Mouse (Mus musculus): Measurements from ENCODE around the gene Tedc2. TPM values are rescaled to one million over a fixed set of nuclear protein-coding genes. Genes with fewer than 3 reads are reported as not detected.

The Tedc2 gene
- total and polyA plus RNA-seq, 2 experiments from 2014 or later, result 10.2 to 18.5 TPM

- Histone ChIP-seq H3K4me3 (ENCODE audit: low read length) (peak within 1 kb of the TSS; percentile 72), H3K9me3 (ENCODE audit: low read length) (no peaks in the 10 kb centered on the region), H3K4me1 (ENCODE audit: insufficient read depth, low read length) (peaks cover 64% of the 10 kb centered on the region), H3K36me3 (ENCODE audit: insufficient read depth, low read length) (no peaks in the 10 kb centered on the region), H3K9ac (replicated peaks; ENCODE audit: low read length) (peak within 1 kb of the TSS; percentile 79), H3K27me3 (ENCODE audit: insufficient read depth, low read length) (no peaks in the 10 kb centered on the region), H3K27ac (peak within 1 kb of the TSS; percentile 79), H3K4me2 (ENCODE audit: low read depth, low read length) (peak within 1 kb of the TSS; percentile 93)
- peak; percentile 79 for ATAC-seq
- WGBS, result under 1% methylated on average over 60 of the region's 65 CpGs
- TF ChIP-seq CTCF (IDR thresholded peaks at IDR 0.05; ENCODE audit: low read depth), result no peak
- peak; percentile 97 for DNase-seq (ENCODE audit: low spot score)
Measured at GRCm38 (mm10) chr17:24205284-24205888, 15.3 kb downstream of the Tedc2 start, which contains the start of gene Tbc1d24. Gene Tbc1d24 (minus strand): TSS chr17:24205562.

- Histone ChIP-seq H3K4me3 (ENCODE audit: low read length) (peak overlapping the region; percentile 72), H3K4me2 (ENCODE audit: low read depth, low read length) (peak overlapping the region; percentile 93), H3K36me3 (ENCODE audit: insufficient read depth, low read length) (no peaks in the 10 kb centered on the region), H3K4me1 (ENCODE audit: insufficient read depth, low read length) (peaks cover 61% of the 10 kb centered on the region), H3K27ac (peak overlapping the region; percentile 79; the same call in 1 of the 2 replicates), H3K9ac (replicated peaks; ENCODE audit: low read length) (peak overlapping the region; percentile 79), H3K27me3 (ENCODE audit: insufficient read depth, low read length) (no peaks in the 10 kb centered on the region), H3K9me3 (ENCODE audit: low read length) (no peaks in the 10 kb centered on the region)
- 4% methylated on average over 7 of the region's 7 CpGs for WGBS
- no peak for TF ChIP-seq CTCF (IDR thresholded peaks at IDR 0.05; ENCODE audit: low read depth)
- DNase-seq (ENCODE audit: low spot score), result no peak
- no peak for ATAC-seq
Measured at GRCm38 (mm10) chr17:24204846-24205245, 15.8 kb downstream of the Tedc2 start.

DNA sequence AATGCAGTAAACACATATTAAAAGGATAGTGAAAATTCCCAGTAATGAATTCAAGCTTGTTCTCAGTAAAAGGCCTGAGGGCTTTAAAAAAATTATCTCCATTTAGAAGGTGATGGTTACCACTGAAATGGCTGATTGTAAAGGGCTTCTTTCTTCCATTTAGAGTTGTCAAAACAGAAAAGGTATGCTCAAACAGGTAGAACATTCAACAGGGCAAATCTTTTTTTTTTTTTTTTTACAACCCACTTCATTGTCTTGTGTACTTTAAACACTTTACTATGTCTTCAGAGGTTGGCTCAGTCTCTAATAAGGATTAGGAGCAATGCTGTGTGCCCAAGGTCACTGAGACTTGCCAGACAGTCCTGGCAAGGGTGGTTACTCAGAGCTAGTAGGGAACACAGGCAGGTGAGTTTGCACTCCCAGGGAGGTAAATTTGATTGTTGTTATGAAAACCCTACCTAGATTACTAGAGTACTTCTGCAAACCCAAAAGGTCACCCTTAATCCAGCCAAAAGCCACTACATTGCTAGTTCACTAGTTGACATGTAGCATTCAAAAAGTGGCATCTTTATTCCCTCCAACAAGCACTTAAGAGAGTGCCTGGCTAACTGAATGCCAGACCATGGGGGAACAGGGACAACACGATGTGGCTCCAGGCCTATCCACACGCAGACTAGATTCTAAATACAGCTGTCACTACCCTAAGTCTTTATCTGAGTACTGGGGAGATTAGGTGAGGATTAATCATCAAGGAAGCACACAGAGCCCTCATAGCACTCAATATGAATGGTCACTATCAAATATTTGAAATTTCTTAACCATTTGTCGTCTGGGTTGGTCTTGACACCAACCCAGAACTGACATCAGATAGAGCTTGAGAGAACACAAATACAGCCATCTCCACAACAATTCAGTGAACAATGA lies 16.8 kb downstream of the Tedc2 start:
- WGBS, result 69% methylated on average over 3 of the region's 3 CpGs
- Histone ChIP-seq H3K9me3 (ENCODE audit: low read length) (no peaks in the 10 kb centered on the region), H3K27me3 (ENCODE audit: insufficient read depth, low read length) (no peaks in the 10 kb centered on the region), H3K4me2 (ENCODE audit: low read depth, low read length) (peak overlapping the region; percentile 93), H3K36me3 (ENCODE audit: insufficient read depth, low read length) (no peaks in the 10 kb centered on the region), H3K27ac (no peak overlapping the region), H3K4me1 (ENCODE audit: insufficient read depth, low read length) (peaks cover 54% of the 10 kb centered on the region), H3K4me3 (ENCODE audit: low read length) (peak overlapping the region; percentile 72), H3K9ac (replicated peaks; ENCODE audit: low read length) (peak overlapping the region; percentile 79)
- TF ChIP-seq CTCF (IDR thresholded peaks at IDR 0.05; ENCODE audit: low read depth), result no peak
- ATAC-seq, result no peak
- DNase-seq (ENCODE audit: low spot score), result no peak

DNA sequence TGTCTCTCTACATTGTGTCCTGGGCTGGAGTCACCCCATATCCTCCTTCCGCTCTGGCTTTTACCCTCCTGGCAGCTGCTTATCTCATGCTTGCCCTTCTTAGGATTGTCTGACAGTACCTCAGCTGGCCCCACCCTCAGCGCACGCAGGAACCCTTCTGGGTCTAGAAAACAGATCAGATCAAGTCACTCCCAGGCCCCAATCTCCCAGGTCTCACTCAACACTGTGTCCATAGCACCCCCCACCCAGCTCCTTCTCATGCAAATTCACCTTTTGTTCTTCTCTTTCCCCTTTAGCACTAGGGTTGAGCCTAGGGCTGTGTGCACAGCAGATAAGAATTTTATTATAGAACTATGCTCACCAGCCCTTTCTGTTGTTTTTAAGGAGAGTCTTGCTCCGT lies 17.6 kb downstream of the Tedc2 start:
- no peak overlapping the region; the same call in 1 of the 2 replicates for H3K9ac ChIP-seq (replicated peaks; ENCODE audit: low read length)
- peak overlapping the region; percentile 93 for H3K4me2 ChIP-seq (ENCODE audit: low read depth, low read length)
- no peak overlapping the region for H3K27ac ChIP-seq
- no peaks in the 10 kb centered on the region for H3K36me3 ChIP-seq (ENCODE audit: insufficient read depth, low read length)
- 39% methylated on average over 4 of the region's 4 CpGs for WGBS
- no peak overlapping the region for H3K4me3 ChIP-seq (ENCODE audit: low read length)
- TF ChIP-seq CTCF (IDR thresholded peaks at IDR 0.05; ENCODE audit: low read depth), result no peak
- DNase-seq (ENCODE audit: low spot score) (no peak), ATAC-seq (no peak)
- H3K27me3 ChIP-seq (ENCODE audit: insufficient read depth, low read length), result no peaks in the 10 kb centered on the region
- H3K4me1 ChIP-seq (ENCODE audit: insufficient read depth, low read length), result peaks cover 45% of the 10 kb centered on the region
- no peaks in the 10 kb centered on the region for H3K9me3 ChIP-seq (ENCODE audit: low read length)

DNA sequence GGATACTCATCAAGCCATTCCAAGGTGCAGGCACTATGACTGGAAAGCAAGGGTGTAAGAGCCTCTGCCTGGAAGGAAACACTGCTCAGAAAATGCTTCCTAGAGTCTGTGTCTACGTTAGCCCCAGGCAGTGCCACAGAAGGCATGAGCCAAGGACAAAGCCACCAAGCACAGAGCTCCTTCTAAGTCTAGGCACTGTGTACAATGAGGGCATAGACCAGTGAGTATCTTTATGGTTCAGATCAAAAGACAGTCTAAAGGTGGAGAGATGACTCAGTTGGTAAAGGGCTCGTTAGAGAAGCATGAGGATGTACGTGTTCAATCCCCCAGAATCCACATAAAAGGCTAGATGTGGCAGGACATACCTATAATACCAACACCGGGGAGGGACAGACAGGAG lies 19.6 kb downstream of the Tedc2 start:
- Histone ChIP-seq H3K4me2 (ENCODE audit: low read depth, low read length) (no peak overlapping the region), H3K4me1 (ENCODE audit: insufficient read depth, low read length) (peaks cover 26% of the 10 kb centered on the region), H3K27me3 (ENCODE audit: insufficient read depth, low read length) (no peaks in the 10 kb centered on the region), H3K27ac (no peak overlapping the region), H3K36me3 (ENCODE audit: insufficient read depth, low read length) (no peaks in the 10 kb centered on the region), H3K4me3 (ENCODE audit: low read length) (no peak overlapping the region), H3K9me3 (ENCODE audit: low read length) (no peaks in the 10 kb centered on the region), H3K9ac (replicated peaks; ENCODE audit: low read length) (no peak overlapping the region)
- ATAC-seq (no peak), DNase-seq (ENCODE audit: low spot score) (no peak)
- WGBS, result 83% methylated on average over 4 of the region's 4 CpGs
- no peak for TF ChIP-seq CTCF (IDR thresholded peaks at IDR 0.05; ENCODE audit: low read depth)

GRCm38 (mm10) chr17:24199741-24200140 lies 20.9 kb downstream of the Tedc2 start:
- Histone ChIP-seq H3K9ac (replicated peaks; ENCODE audit: low read length) (no peak overlapping the region), H3K36me3 (ENCODE audit: insufficient read depth, low read length) (no peaks in the 10 kb centered on the region), H3K9me3 (ENCODE audit: low read length) (no peaks in the 10 kb centered on the region), H3K4me2 (ENCODE audit: low read depth, low read length) (no peak overlapping the region), H3K4me3 (ENCODE audit: low read length) (no peak overlapping the region), H3K27me3 (ENCODE audit: insufficient read depth, low read length) (no peaks in the 10 kb centered on the region), H3K4me1 (ENCODE audit: insufficient read depth, low read length) (peaks cover 17% of the 10 kb centered on the region; the same call in 1 of the 2 replicates), H3K27ac (no peak overlapping the region)
- DNase-seq (ENCODE audit: low spot score) (no peak), ATAC-seq (no peak)
- 68% methylated on average over 4 of the region's 4 CpGs for WGBS
- TF ChIP-seq CTCF (IDR thresholded peaks at IDR 0.05; ENCODE audit: low read depth), result no peak
